Mouse (Mus musculus) erythroid progenitor cell, adult 5-6 weeks (primary cell): ENCODE results near the gene Trcg1. TPM values are rescaled to one million over a fixed set of nuclear protein-coding genes. Genes with fewer than 3 reads are reported as not detected.

ENCODE experiments used
- ATAC-seq: replicated peaks from 2 replicates; pipeline ENCODE4 v1.8.0; 2016; ENCODE audit warnings: moderate number of reproducible peaks, mild to moderate bottlenecking, moderate TSS enrichment, inconsistent platforms; ENCODE audit not compliant: poor library complexity, low FRiP score, severe bottlenecking
- total RNA-seq, 2 experiments: library from RNA; stranded (forward) in 1 of 2; stranded (reverse) in 1 of 2; fragments of 150-400 nt in 1 of 2; fragments of 186-747, 209-891 nt in 1 of 2; gene quantifications; 2 replicates each; pipeline versions ENCODE4 v1.2.3 to v1.2.4; 2015 to 2017; ENCODE audit warnings: low replicate concordance in 2 of 2

Trcg1 gene
- total RNA-seq, 2 experiments from 2014 or later, result not detected

DNA sequence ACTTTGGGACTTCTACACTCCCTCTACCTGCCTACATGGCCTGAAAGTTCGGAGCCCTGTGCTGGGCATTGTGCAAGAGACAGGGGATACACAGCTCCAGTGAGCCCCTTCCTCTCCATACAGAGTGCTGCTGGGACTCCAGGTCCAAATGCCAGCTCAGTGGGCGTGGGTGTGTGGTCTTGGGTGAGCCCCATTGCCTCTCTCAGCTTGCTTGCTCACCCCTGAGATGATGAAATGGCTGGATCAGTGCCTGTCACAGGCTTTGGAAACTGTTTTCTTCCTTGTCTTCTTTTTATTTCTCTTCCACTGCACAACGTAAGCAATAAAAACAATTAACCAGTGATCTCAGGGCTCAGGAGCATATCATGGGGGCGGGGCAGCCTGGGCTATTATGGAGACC lies 47.0 kb downstream of the Trcg1 start:
- no peak for ATAC-seq

DNA sequence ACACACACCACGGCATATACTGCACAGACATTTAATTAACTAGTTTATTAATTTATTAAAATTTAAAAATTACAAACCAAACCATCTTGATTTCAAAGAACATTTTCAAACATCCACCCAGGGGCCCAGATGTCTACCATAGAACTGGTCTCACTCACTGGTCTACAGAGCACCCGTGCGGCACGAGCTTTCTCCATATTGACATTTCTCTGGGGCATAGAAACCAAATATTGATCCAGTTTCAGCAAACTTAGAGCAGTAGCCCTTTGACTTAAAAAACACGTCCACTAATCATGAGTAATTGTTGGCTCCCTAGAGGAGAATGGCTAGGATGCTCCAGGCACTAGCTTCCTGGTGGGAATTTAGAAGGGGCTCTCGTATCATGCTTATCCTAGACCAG lies 50.8 kb downstream of the Trcg1 start:
- ATAC-seq, result no peak

GRCm38 (mm10) chr9:57294905-57295304 lies 58.5 kb downstream of the Trcg1 start:
- no peak for ATAC-seq

DNA sequence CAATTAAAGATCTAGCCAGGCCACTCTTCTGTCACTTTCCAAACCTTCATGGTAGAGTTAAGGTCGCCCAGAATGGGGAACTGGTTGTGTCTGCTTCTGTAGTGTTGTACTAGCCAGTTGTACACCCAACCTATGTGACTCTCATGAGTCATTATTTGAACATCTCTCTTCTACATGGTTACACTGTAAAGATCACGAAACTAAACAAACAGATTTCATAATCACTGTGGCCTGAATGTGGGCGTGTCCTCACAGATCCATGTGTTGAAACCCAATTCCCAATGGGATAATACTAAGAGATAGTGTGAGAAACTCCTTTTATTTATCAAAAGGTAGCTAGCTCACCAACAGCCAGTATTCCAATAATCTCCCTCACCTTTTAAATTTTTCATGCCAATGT lies 59.3 kb downstream of the Trcg1 start:
- no peak for ATAC-seq

DNA sequence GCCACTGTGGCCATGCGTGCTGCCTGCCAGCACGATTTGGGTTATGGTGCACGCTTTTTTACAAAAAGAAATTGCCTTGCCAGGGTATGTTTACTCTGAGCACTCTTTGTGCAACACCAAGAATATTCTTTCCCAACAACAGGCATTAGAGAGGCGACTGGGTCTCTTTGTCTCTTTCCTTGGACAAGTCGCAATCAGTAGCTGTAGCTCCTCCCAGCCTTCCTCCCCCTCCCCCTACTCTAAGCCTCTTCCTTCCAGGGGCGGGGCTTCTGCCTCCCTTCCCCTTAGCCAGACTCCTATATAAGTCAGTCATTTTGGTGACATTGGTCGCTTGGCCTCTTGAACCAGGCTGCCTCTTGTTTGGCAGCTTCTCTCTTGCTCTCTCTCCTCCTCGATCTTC lies 59.9 kb downstream of the Trcg1 start:
- no peak for ATAC-seq

GRCm38 (mm10) chr9:57297938-57298337 lies 61.6 kb downstream of the Trcg1 start:
- peak; percentile 44 for ATAC-seq

Other genes starting within 250 kb of the Trcg1 start
- gene Ptpn9, start 241.6 kb upstream of the Trcg1 start, total RNA-seq (2015; ENCODE audit: low replicate concordance), result 1.4 and 3.8 TPM in 2 replicates
- 0.45 and 1.5 TPM in 2 replicates for gene Ptpn9, start 241.6 kb upstream of the Trcg1 start, total RNA-seq (2017; ENCODE audit: low replicate concordance)
- 71.7 and 122 TPM in 2 replicates for gene Sin3a, start 164.5 kb upstream of the Trcg1 start, total RNA-seq (2015; ENCODE audit: low replicate concordance)
- 59.9 and 75.3 TPM in 2 replicates for gene Sin3a, start 164.5 kb upstream of the Trcg1 start, total RNA-seq (2017; ENCODE audit: low replicate concordance)
- gene Man2c1, start 105.9 kb upstream of the Trcg1 start, total RNA-seq (2015; ENCODE audit: low replicate concordance), result 22.3 and 32.3 TPM in 2 replicates
- 18.6 and 29.7 TPM in 2 replicates for gene Man2c1, start 105.9 kb upstream of the Trcg1 start, total RNA-seq (2017; ENCODE audit: low replicate concordance)
- 2.1 and 6.1 TPM in 2 replicates for gene Neil1, start 88.3 kb upstream of the Trcg1 start, total RNA-seq (2015; ENCODE audit: low replicate concordance)
- 4.2 TPM in 1 of 2 replicates, not detected in the other for gene Neil1, start 88.3 kb upstream of the Trcg1 start, total RNA-seq (2017; ENCODE audit: low replicate concordance)
- 25.2 and 46.9 TPM in 2 replicates for gene Commd4, start 78.2 kb upstream of the Trcg1 start, total RNA-seq (2015; ENCODE audit: low replicate concordance)
- 22.1 and 24.4 TPM in 2 replicates for gene Commd4, start 78.2 kb upstream of the Trcg1 start, total RNA-seq (2017; ENCODE audit: low replicate concordance)
- 46.5 and 50.8 TPM in 2 replicates for gene 1700017B05Rik, start 26.1 kb downstream of the Trcg1 start, total RNA-seq (2015; ENCODE audit: low replicate concordance)
- gene 1700017B05Rik, start 26.1 kb downstream of the Trcg1 start, total RNA-seq (2017; ENCODE audit: low replicate concordance), result 44.3 and 45.0 TPM in 2 replicates
- 9.4 and 17.2 TPM in 2 replicates for gene Ppcdc, start 203.6 kb downstream of the Trcg1 start, total RNA-seq (2015; ENCODE audit: low replicate concordance)
- 5.0 and 6.1 TPM in 2 replicates for gene Ppcdc, start 203.6 kb downstream of the Trcg1 start, total RNA-seq (2017; ENCODE audit: low replicate concordance)
- gene Scamp5, start 231.5 kb downstream of the Trcg1 start, total RNA-seq (2015; ENCODE audit: low replicate concordance), result 0.84 TPM in 1 of 2 replicates, not detected in the other
- gene Scamp5, start 231.5 kb downstream of the Trcg1 start, total RNA-seq (2017; ENCODE audit: low replicate concordance), result 1.2 TPM in 2 replicates